8 mouse cellular contexts compared by ENCODE assay signal in the genomic region with DNA sequence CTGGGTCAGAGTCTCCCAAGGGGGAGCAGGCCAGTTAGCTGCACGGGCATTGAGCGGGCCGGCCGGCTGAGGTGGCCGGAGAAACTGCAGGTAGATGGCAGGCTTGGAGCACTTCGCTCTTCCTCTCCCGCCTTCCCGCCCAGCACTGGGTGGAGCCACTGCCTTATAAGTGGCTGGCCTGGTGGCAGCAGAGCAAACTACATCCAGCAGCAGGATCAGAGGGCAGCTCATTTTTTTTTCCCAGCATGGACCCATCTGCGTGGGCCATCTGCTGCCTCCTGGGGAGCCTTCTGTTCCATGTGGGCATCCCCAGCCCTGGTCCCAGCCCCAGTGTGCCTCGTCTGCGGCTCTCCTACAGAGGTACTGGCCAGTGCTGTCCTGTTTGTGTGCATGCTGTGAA. TPM values are rescaled to one million over a fixed set of nuclear protein-coding genes. Genes with fewer than 3 reads are reported as not detected.
A peak's percentile ranks its signal among the peaks of the same experiment; 100 is the strongest.
DNase-seq lines count a peak whose midpoint lies in the region; ATAC-seq and TF ChIP-seq lines count a peak whose summit lies in the region.

A gene (plus strand): TSS at position 195 of the 400 bp plus-strand sequence.

- POLR2A ChIA-PET in Patski (lab: Charles Lee): no interaction called here

- DNase-seq in 3134 (ENCODE audit: extremely low read depth, insufficient read length, low spot score) (peak; percentile 32), Patski (ENCODE audit: low read depth, low spot score) (no peak)
- DNase-seq in lung, postnatal 25 days (ENCODE audit: low spot score): peak; percentile 89
- peak in 1 of 2 experiments; percentile 51 for DNase-seq in spleen, adult 2 months (ENCODE audit: low read depth in 1 of 2, low spot score in 2 of 2)

- no peaks in the 10 kb centered on the region for H3K9me3 ChIP-seq in heart, embryonic 11.5 days (replicated peaks; ENCODE audit: control insufficient read depth, low read length)
- no peaks in the 10 kb centered on the region for H3K9me3 ChIP-seq in kidney, embryonic 14.5 days (ENCODE audit: control insufficient read depth, low read length)

- peak within 1 kb of the TSS; percentile 50 for H3K4me2 ChIP-seq in heart, embryonic 11.5 days
- H3K4me2 ChIP-seq in kidney, embryonic 14.5 days (replicated peaks; ENCODE audit: low read depth, low read length): peak within 1 kb of the TSS; percentile 22; the same call in 1 of the 2 replicates

- TF ChIP-seq CTCF in Patski (IDR thresholded peaks at IDR 0.05): no peak
- TF ChIP-seq CTCF in spleen, adult 2 months (IDR thresholded peaks at IDR 0.05; ENCODE audit: extremely low read depth, insufficient read depth, insufficient read length, insufficient replicate concordance): peak; percentile 47; the same call in 1 of the 2 replicates

- peak; percentile 60 for ATAC-seq in Patski
- peak; percentile 85 for ATAC-seq in common myeloid progenitor, adult 5-6 weeks (replicated peaks; ENCODE audit: low read depth, poor library complexity, severe bottlenecking)
- peak; percentile 55; the same call in 1 of the 2 replicates for ATAC-seq in heart, embryonic 11.5 days (replicated peaks; ENCODE audit: insufficient number of reproducible peaks, low FRiP score, low TSS enrichment)
- ATAC-seq in kidney, embryonic 14.5 days (ENCODE audit: low FRiP score, low TSS enrichment): peak; percentile 82
- no peak for ATAC-seq in inflammation-experienced regulatory T-cells, adult 6 months

- H3K9ac ChIP-seq in heart, embryonic 11.5 days (ENCODE audit: low read depth, low read length): peak within 1 kb of the TSS; percentile 54; the same call in 1 of the 2 replicates
- H3K9ac ChIP-seq in kidney, embryonic 14.5 days (ENCODE audit: low read depth, low read length): peak within 1 kb of the TSS; percentile 45; the same call in 1 of the 2 replicates

- 9% methylated on average over 11 of the region's 11 CpGs for WGBS in heart, embryonic 11.5 days (ENCODE audit: insufficient replicate concordance)
- WGBS in kidney, embryonic 14.5 days: 9% methylated on average over 11 of the region's 11 CpGs
- 15% methylated on average over 11 of the region's 11 CpGs for WGBS in spleen, adult 2 months

- in situ Hi-C loops in Patski (cut with MboI; ENCODE audit: low pct_unique_long_range_greater_than_20kb): no loop called here

- TF ChIP-seq POLR2A in spleen, adult 2 months (IDR thresholded peaks at IDR 0.05; ENCODE audit: low read depth, low read length): no peak

- no peak within 1 kb of the TSS for H3K4me3 ChIP-seq in heart, embryonic 11.5 days (ENCODE audit: low read depth, low read length)
- no peak within 1 kb of the TSS for H3K4me3 ChIP-seq in kidney, embryonic 14.5 days (ENCODE audit: low read length)
- H3K4me3 ChIP-seq in spleen, adult 2 months (ENCODE audit: extremely low read depth, insufficient read depth, insufficient read length): no peak within 1 kb of the TSS

- CTCF ChIA-PET in Patski (lab: Charles Lee): interaction anchor here (0.7 to 1.2 kb wide), 5 partner anchors 9 to 22 kb away, joined by 3 to 6 read pairs (median 3); a partner anchor contains a TSS

- peaks cover 24% of the 10 kb centered on the region for H3K4me1 ChIP-seq in heart, embryonic 11.5 days (ENCODE audit: control insufficient read depth, insufficient read depth, low read length)
- H3K4me1 ChIP-seq in kidney, embryonic 14.5 days (ENCODE audit: control insufficient read depth, insufficient read depth, low read length): peaks cover 3% of the 10 kb centered on the region; the same call in 1 of the 2 replicates
- no peaks in the 10 kb centered on the region; the same call in 1 of the 2 replicates for H3K4me1 ChIP-seq in spleen, adult 2 months (ENCODE audit: control insufficient read depth, insufficient read depth, insufficient read length)

- H3K27me3 ChIP-seq in Patski: no peaks in the 10 kb centered on the region
- H3K27me3 ChIP-seq in heart, embryonic 11.5 days (ENCODE audit: control insufficient read depth, insufficient read depth, low read length): 0 out of 2 replicates have a peak, but pooled peaks cover 5% of the 10 kb centered on the region
- no peaks in the 10 kb centered on the region for H3K27me3 ChIP-seq in kidney, embryonic 14.5 days (ENCODE audit: control insufficient read depth, insufficient read depth, low read length)
- H3K27me3 ChIP-seq in spleen, adult 2 months (ENCODE audit: control insufficient read depth, insufficient read depth, low read length): no peaks in the 10 kb centered on the region

- H3K27ac ChIP-seq in heart, embryonic 11.5 days (ENCODE audit: low read depth, low read length): no peak within 1 kb of the TSS
- no peak within 1 kb of the TSS for H3K27ac ChIP-seq in kidney, embryonic 14.5 days (ENCODE audit: low read depth, low read length)
- H3K27ac ChIP-seq in spleen, adult 2 months (ENCODE audit: insufficient read depth, low read length): no peak within 1 kb of the TSS

- H3K36me3 ChIP-seq in heart, embryonic 11.5 days (ENCODE audit: control insufficient read depth, insufficient read depth, low read length): no peaks in the 10 kb centered on the region
- H3K36me3 ChIP-seq in kidney, embryonic 14.5 days (ENCODE audit: control insufficient read depth, insufficient read depth, low read length): no peaks in the 10 kb centered on the region
- H3K36me3 ChIP-seq in spleen, adult 2 months (ENCODE audit: control insufficient read depth, insufficient read depth, low read length): no peaks in the 10 kb centered on the region

RNA-seq across cellular contexts. Expression of the gene that starts here (rescaled TPM):
- 3.0 TPM for polyA plus RNA-seq in Patski (2021)
- not detected in 2 replicates for total RNA-seq in common myeloid progenitor, adult 5-6 weeks (2017)
- 0.03 and 0.08 TPM in 2 replicates for polyA plus RNA-seq in heart, embryonic 11.5 days (2014; fragmentation: Nextera tagmentation; extraction: Ambion mirVana)
- 0.56 and 0.64 TPM in 2 replicates for polyA plus RNA-seq in kidney, embryonic 14.5 days (2014; fragmentation: Nextera tagmentation; extraction: Ambion mirVana)
- 4.0 and 4.3 TPM in 2 replicates for polyA plus RNA-seq in spleen, adult 2 months (2012; rRNA removed)
- polyA plus RNA-seq in inflammation-experienced regulatory T-cells, adult 6 months (2017; shearing (Covaris generic)): not detected

Comparison
In these comparisons a context has a peak if more than half of its experiments do, and no peak if none do; other contexts are left out.
1. Peak in ATAC-seq in common myeloid progenitor, adult 5-6 weeks; RNA of the gene not detected or under 1 TPM.
2. Peak in ATAC-seq, H3K9ac ChIP-seq and H3K4me2 ChIP-seq in heart, embryonic 11.5 days; RNA of the gene not detected or under 1 TPM.
3. Peak in ATAC-seq, H3K9ac ChIP-seq and H3K4me2 ChIP-seq in kidney, embryonic 14.5 days; RNA of the gene not detected or under 1 TPM.